Mouse (Mus musculus) gastrocnemius, postnatal 4 days (tissue): ENCODE measurements at regions not wholly inside any gene's neighbourhood (a gene's known extent, or its start where the extent isn't known, plus 50 kb on each side); places are given as distances from the start of the nearest gene placed in this dataset.

Experiments
- DNase-seq, 2 experiments: peaks; one replicate each; pipeline ENCODE4 v3.0.0; 2021 to 2022; ENCODE audit warnings: low spot score in 2 of 2, mixed read lengths in 2 of 2

GRCm38 (mm10) chr10:42131798-42132197 is 113.6 kb upstream of the Armc2 start:
- DNase-seq: no peak

DNA sequence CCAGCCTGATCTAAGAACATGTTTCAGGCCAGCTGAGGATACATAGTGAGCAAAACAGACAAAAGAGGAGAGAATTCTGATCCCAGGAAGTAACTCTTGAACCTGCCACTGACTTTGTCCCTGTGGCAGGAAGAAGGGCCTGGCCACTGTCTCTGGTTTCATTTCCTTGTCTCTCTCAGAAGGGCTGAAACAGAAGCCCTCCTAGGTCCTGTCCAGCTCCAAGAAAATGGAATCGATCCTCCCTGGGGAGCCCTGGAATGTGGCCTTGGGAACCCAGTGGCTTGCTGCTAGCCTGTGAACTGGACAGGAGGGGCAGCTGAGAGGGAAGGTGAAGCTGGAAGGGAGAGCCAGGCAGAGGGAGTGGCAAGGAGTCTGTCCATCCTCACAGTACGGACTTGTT is 113.1 kb upstream of the Armc2 start:
- no peak for DNase-seq

- DNase-seq: no peak
Observed at GRCm38 (mm10) chr10:42127865-42128419, 109.7 kb upstream of the Armc2 start.

GRCm38 (mm10) chr10:42126816-42127215 is 108.6 kb upstream of the Armc2 start:
- DNase-seq: no peak

DNA sequence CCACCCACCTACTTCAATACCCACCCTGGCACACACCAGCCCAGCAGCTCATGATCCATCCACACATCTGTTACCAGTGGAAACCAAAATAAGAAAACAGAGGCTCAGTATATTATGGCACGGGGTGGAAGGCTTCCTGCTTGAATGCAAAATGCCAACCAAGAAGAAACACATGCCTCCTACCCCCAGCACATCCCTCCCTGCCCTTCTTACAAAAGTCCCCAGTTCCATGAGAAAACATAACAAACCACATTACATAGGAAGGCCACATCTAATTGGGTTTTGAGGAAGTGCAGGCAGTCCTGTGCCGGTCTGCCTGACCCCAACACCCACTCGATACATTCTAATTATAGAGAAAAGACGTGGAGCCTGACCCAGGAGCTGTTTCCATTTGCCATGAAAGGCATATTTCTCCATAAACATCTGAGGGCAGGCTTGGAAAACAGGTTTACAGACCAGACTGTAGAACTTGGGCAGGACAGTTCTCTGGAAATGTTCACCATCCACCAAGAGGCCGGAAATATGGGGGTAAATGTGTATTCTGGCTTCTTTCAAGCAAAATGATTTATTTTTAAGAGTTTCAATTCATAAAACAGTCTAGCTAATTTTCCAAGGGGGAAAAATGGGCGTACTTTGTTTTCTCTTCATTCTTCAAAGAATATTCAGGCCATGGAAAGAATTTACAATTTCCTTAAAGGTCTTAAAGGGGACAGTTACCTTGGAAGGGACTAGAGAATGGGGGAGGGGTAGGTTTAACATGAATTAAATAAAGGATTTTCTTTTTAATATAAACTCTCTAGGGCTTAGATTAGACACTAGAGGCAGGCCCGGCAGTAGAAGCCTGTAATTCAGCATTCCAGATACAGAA is 104.8 kb upstream of the Armc2 start:
- DNase-seq: no peak

DNA sequence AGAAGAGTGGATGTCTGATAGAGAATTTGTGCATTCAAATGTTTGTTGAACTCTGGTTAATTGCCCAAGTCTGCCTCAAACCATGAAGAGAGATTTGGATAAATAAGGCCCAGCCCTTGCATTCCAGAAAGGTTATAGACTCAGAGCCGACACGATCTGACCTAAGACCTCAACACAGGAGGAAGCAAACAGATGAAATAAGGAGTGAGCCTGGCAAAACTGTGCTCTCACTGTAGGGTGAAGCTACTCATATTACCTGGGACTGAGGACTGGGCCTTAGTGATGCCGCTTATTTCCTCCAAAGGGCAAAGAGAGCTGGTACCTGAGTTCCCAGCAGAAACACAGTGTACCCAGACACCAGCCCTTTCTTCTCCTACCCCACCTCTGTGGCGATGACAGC is 103.7 kb upstream of the Armc2 start:
- DNase-seq: no peak

GRCm38 (mm10) chr10:42119326-42119725 is 101.1 kb upstream of the Armc2 start:
- DNase-seq: no peak

GRCm38 (mm10) chr10:42118361-42119188 is 100.3 kb upstream of the Armc2 start:
- DNase-seq: no peak

DNA sequence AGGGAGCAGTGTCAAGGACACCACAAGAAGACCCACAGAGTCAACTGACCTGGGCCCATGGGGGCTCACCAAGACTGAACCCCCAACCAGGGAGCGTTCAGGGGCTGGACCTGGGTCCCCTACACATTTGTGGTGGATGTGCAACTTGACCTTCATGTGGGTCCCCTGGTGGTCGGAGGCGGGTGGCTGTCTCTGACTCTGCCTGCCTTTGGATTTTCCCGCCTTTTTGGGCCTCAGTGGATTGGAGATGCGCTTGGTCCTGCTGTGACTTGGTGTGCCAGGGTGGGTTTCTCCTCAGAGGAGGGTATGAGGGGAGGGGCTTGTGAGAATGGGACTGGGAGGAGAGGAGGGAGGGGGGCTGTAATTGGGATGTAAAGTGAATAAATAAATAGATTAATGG is 99.3 kb upstream of the Armc2 start:
- no peak for DNase-seq

- DNase-seq: no peak
Observed at GRCm38 (mm10) chr10:42115920-42116298, 97.7 kb upstream of the Armc2 start.

DNA sequence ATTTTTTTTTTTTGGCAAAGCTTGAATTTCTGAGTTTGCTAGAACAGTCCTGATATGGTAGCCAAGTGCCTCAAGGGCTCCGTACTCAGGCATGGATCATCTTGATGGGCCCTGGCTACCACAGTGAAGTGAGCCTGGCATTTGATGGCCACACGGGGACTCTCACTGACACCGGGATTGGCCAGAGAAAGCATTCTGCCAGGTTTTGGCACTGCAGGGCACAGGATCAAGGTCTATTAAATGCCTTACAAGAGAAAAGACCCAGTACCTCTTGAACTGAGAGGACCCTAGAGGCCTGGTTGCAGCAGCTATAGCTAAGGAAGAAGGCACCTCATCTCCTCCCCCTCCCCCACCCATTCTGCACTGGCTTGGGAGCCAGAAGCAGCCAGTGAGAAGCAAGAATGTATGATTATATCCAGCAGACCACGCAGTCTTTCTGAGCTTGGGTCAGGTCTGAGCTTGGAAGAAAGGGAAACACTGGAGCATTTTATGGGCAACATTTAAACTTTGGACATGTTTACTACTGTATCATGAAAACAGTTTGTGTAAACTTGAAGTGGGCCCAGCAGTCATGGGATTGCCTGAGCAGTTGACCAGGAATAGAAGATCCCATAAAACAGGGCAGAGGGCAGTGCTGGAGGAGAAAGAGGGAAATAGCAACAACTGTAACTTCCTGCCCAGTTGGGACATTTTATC is 97.1 kb upstream of the Armc2 start:
- no peak for DNase-seq

DNA sequence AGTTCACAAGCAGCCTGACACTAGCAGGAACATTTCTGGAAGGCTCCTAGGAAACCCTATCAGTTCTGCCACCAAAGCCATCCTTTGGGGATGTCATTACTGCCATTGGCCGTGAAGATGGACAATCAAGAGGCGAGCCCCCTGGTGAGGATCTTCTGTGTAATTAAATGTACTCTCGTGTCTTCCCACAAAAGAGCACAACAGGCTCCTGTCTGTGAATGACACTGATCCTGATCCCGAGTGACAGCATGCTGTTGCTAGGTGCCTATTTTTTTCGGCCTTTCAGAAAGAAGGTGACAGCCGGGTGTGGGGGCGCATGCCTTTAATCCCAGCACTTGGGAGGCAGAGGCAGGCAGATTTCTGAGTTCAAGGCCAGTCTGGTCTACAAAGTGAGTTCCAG is 92.5 kb upstream of the Armc2 start:
- DNase-seq: no peak

- DNase-seq: no peak
Observed at GRCm38 (mm10) chr10:42108294-42109014, 90.2 kb upstream of the Armc2 start.

- no peak for DNase-seq
Observed at GRCm38 (mm10) chr10:42107437-42108293, 89.4 kb upstream of the Armc2 start.

GRCm38 (mm10) chr10:42106611-42107010 is 88.4 kb upstream of the Armc2 start:
- DNase-seq: peak in 1 of 2 experiments; percentile 39

- DNase-seq: no peak
Observed at GRCm38 (mm10) chr10:42105083-42105482, 86.8 kb upstream of the Armc2 start.

DNA sequence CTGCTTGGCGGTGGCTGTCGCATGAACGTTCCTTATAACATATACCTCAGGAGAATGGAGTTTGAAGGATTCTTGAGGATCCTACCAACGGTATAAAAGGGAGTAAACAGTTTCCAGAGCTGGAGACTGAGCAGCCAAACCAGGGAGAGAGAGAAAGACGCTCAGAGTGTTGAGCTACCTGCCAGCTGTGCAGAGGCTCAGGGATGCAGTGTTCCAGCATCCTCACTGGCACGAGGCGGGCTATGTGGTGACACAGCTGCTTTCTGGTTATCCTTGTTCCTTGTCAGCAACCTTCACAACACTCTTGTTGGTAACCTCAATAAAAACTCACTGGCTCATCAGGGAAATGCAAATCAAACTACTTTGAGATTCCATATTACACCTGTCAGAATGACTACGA is 84.1 kb upstream of the Armc2 start:
- no peak for DNase-seq

- no peak for DNase-seq
Observed at GRCm38 (mm10) chr10:42101096-42101495, 82.9 kb upstream of the Armc2 start.

- DNase-seq: no peak
Observed at GRCm38 (mm10) chr10:42096924-42097323, 78.7 kb upstream of the Armc2 start.

GRCm38 (mm10) chr10:42095986-42096385 is 77.7 kb upstream of the Armc2 start:
- no peak for DNase-seq
